Mouse (Mus musculus) gastrocnemius, postnatal 14 days (tissue): ENCODE results near the gene Nmrk2. TPM values are rescaled to one million over a fixed set of nuclear protein-coding genes. Genes with fewer than 3 reads are reported as not detected.
A peak's percentile ranks its signal among the peaks of the same experiment; 100 is the strongest.
"Not testable (repeated sequence)": the region's sequence is repeated elsewhere in the genome, so short reads cannot be mapped to it uniquely, and the experiment has no call there.

ENCODE experiments used
- DNase-seq: peaks from one replicate; pipeline ENCODE4 v3.0.0; 2021; ENCODE audit warnings: mixed read lengths
- intact Hi-C: fragments of 180-260 bp; cut with DNase I; formaldehyde crosslinking; loops from one replicate; pipeline ENCODE4 v1.15.1; 2025; ENCODE audit warnings: low total_unique reads
- total RNA-seq, 2 experiments: library from RNA; stranded (reverse); gene quantifications; 2 replicates each; pipeline ENCODE4 v1.2.3; 2021

Nmrk2 gene
- total RNA-seq, 2 experiments from 2014 or later, result 1.8 to 5.5 TPM

GRCm38 (mm10) chr10:81174617-81175344, 27.1 kb downstream of the Nmrk2 start:
- intact Hi-C loops, result no loop called here
- DNase-seq, result peak; percentile 89

DNA sequence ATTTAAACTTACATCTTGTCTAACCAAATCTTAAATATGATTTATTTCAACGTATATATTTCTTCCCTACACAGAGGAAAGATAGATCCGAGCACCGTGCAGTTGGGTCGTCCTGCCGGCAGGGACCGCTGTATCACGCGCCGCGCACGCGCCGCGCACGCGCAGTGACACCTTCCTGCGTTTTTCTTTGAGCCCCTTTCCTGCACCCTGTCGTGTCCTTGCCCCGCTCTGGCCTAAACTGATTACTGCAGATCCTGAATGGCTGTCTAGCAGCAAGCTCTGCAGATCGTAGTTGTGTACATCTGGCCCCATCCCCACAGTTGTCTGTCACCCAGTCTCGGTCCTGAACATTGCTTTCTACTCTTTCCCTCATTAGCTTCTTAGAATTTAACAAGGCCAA, 28.7 kb downstream of the Nmrk2 start:
- intact Hi-C loops, result no loop called here

DNA sequence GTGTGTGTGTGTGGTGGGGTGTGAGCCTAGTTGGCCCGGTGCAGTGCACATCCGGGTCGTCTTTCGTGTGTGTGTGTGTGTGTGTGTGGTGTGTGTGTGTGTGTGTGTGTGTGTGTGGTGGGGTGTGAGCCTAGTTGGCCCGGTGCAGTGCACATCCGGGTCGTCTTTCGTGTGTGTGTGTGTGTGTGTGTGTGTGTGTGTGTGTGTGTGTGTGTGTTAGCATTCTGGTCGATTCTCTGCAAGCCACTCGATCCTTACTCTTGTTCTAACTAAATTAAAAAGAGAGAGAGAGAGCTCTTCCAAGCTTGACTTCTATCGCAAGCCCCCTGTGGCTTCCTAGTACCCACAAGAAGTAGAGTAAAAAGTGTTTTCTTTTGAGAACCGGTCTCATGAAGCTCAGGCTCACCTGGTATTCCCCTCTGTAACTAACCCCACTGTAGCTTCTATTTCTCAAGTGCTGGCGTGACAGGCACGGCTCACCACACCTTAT, 32.4 kb downstream of the Nmrk2 start:
- intact Hi-C loops, DNase-seq: not testable (repeated sequence)

More for the DNA sequence above, 28.7 kb downstream of the Nmrk2 start:
- DNase-seq, result peak; percentile 83

DNA sequence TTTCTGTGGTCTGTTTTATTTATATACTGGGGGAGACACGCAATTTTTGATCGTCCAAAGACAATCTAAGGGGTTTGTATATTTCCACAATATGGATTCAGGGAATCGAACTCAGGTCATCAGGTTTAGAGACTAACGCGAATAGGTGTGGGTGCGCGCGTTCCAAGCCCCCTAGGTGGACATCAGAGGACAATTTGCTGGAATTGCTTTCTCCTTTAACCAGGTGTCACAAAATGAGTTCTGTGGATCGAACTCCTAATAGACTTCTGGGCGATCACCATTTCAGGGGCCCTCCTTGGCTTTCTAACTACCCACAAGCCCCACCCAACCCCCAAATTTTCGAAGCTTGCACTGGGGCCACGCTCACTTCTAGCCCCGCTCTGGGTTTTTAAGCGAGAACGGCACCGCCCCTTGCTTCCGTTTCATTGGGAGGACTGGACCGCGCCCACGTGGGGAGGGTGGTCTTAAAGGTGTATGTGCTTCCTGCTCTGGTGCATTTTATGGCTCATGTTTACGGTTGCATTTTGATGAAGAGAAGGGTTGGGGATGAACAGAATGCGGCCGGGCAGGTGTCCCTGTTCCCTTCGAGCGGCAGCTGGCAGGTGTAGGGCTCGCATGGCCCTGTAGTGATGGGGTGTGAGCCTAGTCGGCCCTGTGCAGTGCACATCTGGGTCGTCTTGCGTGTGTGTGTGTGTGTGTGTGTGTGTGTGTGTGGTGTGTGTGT, 33.2 kb downstream of the Nmrk2 start:
- intact Hi-C loops, result no loop called here
- peak; percentile 88 for DNase-seq

DNA sequence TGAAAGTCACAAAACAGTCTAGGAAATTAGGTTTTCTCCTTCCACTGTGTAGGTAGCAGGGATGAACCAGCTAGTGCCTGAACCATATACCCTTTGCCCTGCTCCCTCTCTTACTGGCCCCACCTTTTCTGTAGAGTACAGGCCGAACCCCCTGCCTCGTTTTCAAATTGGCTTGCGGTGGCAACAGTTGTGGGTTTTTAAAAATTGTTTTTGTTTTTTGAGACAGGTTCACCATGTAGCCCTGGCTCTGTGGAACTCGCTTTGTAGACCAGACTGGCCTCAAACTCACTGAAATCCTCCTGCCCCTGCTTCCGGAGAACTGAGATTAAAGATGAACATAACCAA, 33.8 kb downstream of the Nmrk2 start:
- DNase-seq, result no peak

GRCm38 (mm10) chr10:81167200-81168086, 34.4 kb downstream of the Nmrk2 start, which contains the start of gene Pias4:
Gene Pias4, minus strand, starts transcription at chr10:81167923.
- intact Hi-C loops, result no loop called here
- DNase-seq, result peak; percentile 100

More for the DNA sequence above, 33.8 kb downstream of the Nmrk2 start:
- intact Hi-C loops, result no loop called here

- DNase-seq, result no peak
- intact Hi-C loops, result no loop called here
Measured at GRCm38 (mm10) chr10:81165118-81165517, 36.7 kb downstream of the Nmrk2 start.

DNA sequence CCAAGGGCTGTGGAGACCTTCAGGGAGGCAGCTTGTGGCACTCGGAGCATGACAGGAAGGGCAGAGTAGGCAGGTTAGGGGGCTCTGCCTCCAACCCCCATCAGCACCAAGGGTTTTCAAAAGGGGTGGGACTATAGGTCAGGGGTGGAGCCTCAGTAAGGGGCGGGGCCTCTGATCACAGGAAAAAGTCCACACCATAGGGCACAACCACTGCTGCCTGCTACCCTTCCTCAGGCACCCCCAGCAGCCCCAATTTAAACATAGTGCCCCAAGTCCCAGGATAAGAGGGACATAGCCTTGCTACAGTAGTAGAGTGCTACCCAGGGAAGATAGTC, 39.6 kb downstream of the Nmrk2 start:
- no peak for DNase-seq
- intact Hi-C loops, result loop anchor here (5.0 kb wide), 1 partner anchor 155 kb away; no protein-coding TSS in a partner anchor

DNA sequence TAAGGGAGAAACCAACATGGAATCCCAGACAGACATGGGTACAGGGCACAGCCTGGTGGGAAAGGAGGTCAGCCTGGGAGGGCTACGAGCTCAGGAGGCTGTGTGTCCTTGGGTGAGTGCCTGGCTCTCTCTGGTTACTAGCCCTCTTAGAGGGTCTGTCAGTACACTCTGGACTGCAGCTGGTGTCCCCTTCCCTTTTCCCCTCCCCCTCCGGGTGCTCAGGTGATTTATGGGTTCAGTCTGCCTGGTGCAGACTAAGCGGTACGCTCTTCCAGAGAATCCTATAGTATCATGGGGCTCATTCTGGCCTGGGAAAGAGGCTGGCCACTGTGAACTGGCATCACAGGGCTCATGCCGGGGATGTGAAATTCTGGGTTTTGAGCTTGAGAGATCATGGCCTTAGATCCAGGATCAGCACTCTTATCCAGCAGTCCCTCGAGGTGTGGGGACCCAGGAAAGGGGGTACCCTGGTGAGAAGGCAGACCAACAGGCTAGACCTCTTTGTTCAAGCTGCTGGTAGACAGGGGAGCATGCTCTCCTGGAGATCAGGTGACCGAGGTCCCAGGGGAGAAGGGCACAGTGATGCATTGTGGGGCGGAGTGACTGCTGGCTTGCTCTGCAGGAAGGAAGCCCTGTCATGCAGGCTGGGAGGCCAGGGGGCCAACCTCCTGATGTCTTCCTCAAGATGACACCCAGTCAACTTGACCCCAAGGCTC, 40.1 kb downstream of the Nmrk2 start:
- no peak for DNase-seq
- intact Hi-C loops, result loop anchor here (5.0 kb wide), 1 partner anchor 154 kb away; no protein-coding TSS in a partner anchor

DNA sequence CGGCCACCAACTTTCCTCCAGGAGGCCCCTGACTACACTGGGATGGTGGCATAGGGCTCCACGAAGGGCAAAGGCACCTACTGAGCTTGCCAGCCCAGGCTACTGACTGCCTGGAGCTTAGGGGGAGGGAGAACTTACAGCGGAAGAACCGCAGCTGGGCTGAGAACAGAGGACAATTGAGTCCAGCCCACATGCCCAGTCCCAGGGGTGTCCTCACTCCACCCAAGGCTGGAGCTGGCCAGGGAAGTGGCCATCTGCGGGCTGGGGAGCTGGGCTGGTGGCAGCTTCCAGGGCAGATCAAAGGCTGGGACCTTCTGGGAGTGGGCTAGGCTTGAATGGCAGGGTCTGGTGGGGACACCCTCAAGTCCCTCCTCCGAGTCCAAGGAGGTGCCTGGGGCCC, 47.1 kb downstream of the Nmrk2 start:
- intact Hi-C loops, result no loop called here
- no peak for DNase-seq

DNA sequence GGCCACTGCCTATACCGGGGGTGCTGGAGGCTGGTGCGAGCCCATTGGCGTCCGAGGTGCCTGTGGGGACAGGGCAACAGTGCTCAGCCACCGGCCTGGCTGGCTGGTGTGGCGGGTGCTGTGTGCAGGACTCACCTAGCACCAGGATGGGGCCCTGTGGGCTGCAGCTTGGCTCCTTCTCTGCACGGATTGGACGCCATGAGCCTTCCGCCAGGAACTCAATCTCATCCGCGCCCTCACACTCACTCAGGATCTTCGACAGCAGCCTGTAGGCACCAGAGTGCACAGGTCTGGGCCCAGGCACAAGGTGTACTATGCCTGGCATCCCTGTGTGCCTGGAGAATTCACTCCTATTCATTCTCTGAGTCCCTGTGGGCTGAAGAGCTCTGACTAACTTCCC, 47.5 kb downstream of the Nmrk2 start:
- intact Hi-C loops, result no loop called here
- no peak for DNase-seq

GRCm38 (mm10) chr10:81152609-81153008, 49.2 kb downstream of the Nmrk2 start:
- intact Hi-C loops, result no loop called here
- DNase-seq, result no peak

- no peak for DNase-seq
- intact Hi-C loops, result no loop called here
Measured at GRCm38 (mm10) chr10:81151261-81151660, 50.6 kb downstream of the Nmrk2 start.

Other genes with a start within 250 kb of the Nmrk2 start
- gene Gng7, start 187.1 kb downstream of the Nmrk2 start, total RNA-seq, result 1 to 10 TPM in 1 of 2 experiments, under 1 TPM in 1; 0.44 to 1.1 TPM
- under 1 TPM; 0.24 to 0.72 TPM for gene Diras1, start 176.4 kb downstream of the Nmrk2 start, total RNA-seq
- 10 to 100 TPM; 11.3 to 11.9 TPM for gene Slc39a3, start 164.6 kb downstream of the Nmrk2 start, total RNA-seq
- 10 to 100 TPM; 78.6 to 79.9 TPM for gene Sgta, start 141.9 kb downstream of the Nmrk2 start, total RNA-seq
- gene Thop1, start 132.0 kb downstream of the Nmrk2 start, total RNA-seq, result 10 to 100 TPM; 22.4 to 23.0 TPM
- gene Creb3l3, start 103.2 kb downstream of the Nmrk2 start, total RNA-seq, result 1 to 10 TPM in 1 of 2 experiments, under 1 TPM in 1; 0.53 to 1.1 TPM
- 100 to 1,000 TPM; 163 to 171 TPM for gene Map2k2, start 96.1 kb downstream of the Nmrk2 start, total RNA-seq
- gene Zbtb7a, start 66.8 kb downstream of the Nmrk2 start, total RNA-seq, result 10 to 100 TPM; 28.2 to 30.1 TPM
- gene Pias4, start 34.1 kb downstream of the Nmrk2 start, total RNA-seq, result 10 to 100 TPM; 12.3 to 12.8 TPM
- gene Eef2, start 25.4 kb downstream of the Nmrk2 start, total RNA-seq, result 100 to 1,000 TPM; 892 to 898 TPM
- 10 to 100 TPM; 21.2 to 24.8 TPM for gene Dapk3, start 19.0 kb downstream of the Nmrk2 start, total RNA-seq
- not detected for gene 4930442H23Rik, start 18.2 kb downstream of the Nmrk2 start, total RNA-seq
- gene Atcay, start 28.8 kb upstream of the Nmrk2 start, total RNA-seq, result under 1 TPM in 1 of 2 experiments, not detected in 1; 0.06 TPM
- 1 to 10 TPM; 1.7 to 2.5 TPM for gene Zfr2, start 31.1 kb upstream of the Nmrk2 start, total RNA-seq
- under 1 TPM; 0.33 to 0.57 TPM for gene Matk, start 50.9 kb upstream of the Nmrk2 start, total RNA-seq
- gene Mrpl54, start 64.9 kb upstream of the Nmrk2 start, total RNA-seq, result 10 to 100 TPM; 93.1 to 99.9 TPM
- 10 to 100 TPM; 62.8 to 71.1 TPM for gene Apba3, start 64.9 kb upstream of the Nmrk2 start, total RNA-seq
- gene Tjp3, start 89.5 kb upstream of the Nmrk2 start, total RNA-seq, result not detected
- gene Pip5k1c, start 90.9 kb upstream of the Nmrk2 start, total RNA-seq, result 10 to 100 TPM; 18.5 to 22.8 TPM
- gene Cactin, start 119.1 kb upstream of the Nmrk2 start, total RNA-seq, result 1 to 10 TPM; 7.7 to 10.0 TPM
- gene Tbxa2r, start 126.7 kb upstream of the Nmrk2 start, total RNA-seq, result 1 to 10 TPM; 1.5 to 2.2 TPM
- 1 to 10 TPM; 1.8 to 2.0 TPM for gene Gipc3, start 141.2 kb upstream of the Nmrk2 start, total RNA-seq
- gene Hmg20b, start 148.4 kb upstream of the Nmrk2 start, total RNA-seq, result 10 to 100 TPM; 24.3 to 25.8 TPM
- gene Mfsd12, start 155.4 kb upstream of the Nmrk2 start, total RNA-seq, result 1 to 10 TPM; 3.7 to 4.0 TPM
- gene 4930404N11Rik, start 163.8 kb upstream of the Nmrk2 start, total RNA-seq, result under 1 TPM; 0.37 to 0.42 TPM
- gene Fzr1, start 176.5 kb upstream of the Nmrk2 start, total RNA-seq, result 10 to 100 TPM; 11.9 to 15.4 TPM
- 10 to 100 TPM; 38.6 to 39.8 TPM for gene Dohh, start 182.4 kb upstream of the Nmrk2 start, total RNA-seq
- under 1 TPM; 0.41 to 0.47 TPM for gene Gm48551, start 182.4 kb upstream of the Nmrk2 start, total RNA-seq
- gene Gm48552, start 187.0 kb upstream of the Nmrk2 start, total RNA-seq, result under 1 TPM in 1 of 2 experiments, not detected in 1; 0.80 TPM
- gene Smim24, start 191.0 kb upstream of the Nmrk2 start, total RNA-seq, result under 1 TPM; 0.45 to 0.91 TPM